Mouse (Mus musculus): ENCODE measurements at regions not wholly inside any gene's neighbourhood (a gene's known extent, or its start where the extent isn't known, plus 50 kb on each side); places are given as distances from the start of the nearest gene placed in this dataset.

GRCm38 (mm10) chr12:119094314-119094713 lies 128.1 kb upstream of the Abcb5 start:
- TF ChIP-seq HCFC1 (IDR thresholded peaks at IDR 0.05; ENCODE audit: borderline replicate concordance, insufficient read depth, low read length) = no peak
- TF ChIP-seq ZNF384 (IDR thresholded peaks at IDR 0.05; ENCODE audit: low read depth, low read length) = no peak
- no peak for TF ChIP-seq CHD2 (IDR thresholded peaks at IDR 0.05; ENCODE audit: low read depth, low read length)
- TF ChIP-seq ZC3H11A (IDR thresholded peaks at IDR 0.05; ENCODE audit: borderline replicate concordance, low read depth, low read length) = no peak
- TF ChIP-seq MAFK (IDR thresholded peaks at IDR 0.05; ENCODE audit: insufficient read depth, low read depth, low read length) = no peak

Measured in ES-E14 (cell line).